Mouse (Mus musculus): ENCODE results near the gene Zfand4. TPM values are rescaled to one million over a fixed set of nuclear protein-coding genes. Genes with fewer than 3 reads are reported as not detected.
"Not testable (repeated sequence)": the region's sequence is repeated elsewhere in the genome, so short reads cannot be mapped to it uniquely, and the experiment has no call there.

Zfand4 gene
- total RNA-seq, 2 experiments from 2014 or later: 8.2 to 9.1 TPM

- no peak for DNase-seq (ENCODE audit: low spot score in 2 of 2)
- intact Hi-C loops (cut with DNase I): no loop called here
Observed at GRCm38 (mm10) chr6:116286321-116286720, 22.3 kb downstream of the Zfand4 start.

DNA sequence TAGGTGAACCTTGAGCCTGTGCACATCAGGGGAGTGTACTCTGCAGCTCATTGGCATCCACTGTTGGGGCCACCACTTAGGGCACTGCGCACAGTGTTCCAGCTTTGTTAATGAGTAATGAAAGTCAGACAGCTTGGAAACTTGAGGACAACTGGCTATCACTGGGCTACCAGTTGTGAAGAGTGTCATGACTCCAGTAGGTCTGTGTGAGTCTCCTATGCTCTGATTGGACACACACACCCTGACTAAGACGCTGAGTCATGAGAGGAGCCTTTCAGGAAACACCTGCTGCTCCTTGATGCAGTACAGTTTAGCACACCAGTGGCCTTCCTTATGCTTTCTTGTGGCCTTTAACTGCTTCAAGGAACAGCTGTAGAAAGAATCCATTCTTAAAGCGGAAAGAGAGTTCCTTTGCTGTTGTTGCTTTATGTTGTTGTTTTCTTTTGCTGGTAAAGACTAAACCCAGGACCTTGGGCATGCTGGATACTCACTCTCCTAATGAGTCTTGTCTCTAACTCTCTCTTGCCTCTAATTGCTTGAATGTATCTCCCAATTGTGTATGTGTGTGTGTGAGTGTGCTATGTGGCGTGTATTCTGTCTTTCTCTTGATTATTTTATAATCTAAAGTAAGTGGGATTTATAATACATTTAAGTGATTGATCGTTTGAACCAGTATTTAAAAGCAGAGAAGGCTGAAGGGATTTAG, 23.0 kb downstream of the Zfand4 start:
- DNase-seq (ENCODE audit: low spot score in 2 of 2): no peak
- intact Hi-C loops (cut with DNase I): no loop called here

- intact Hi-C loops (cut with DNase I): no loop called here
- DNase-seq (ENCODE audit: low spot score in 2 of 2): no peak
Observed at GRCm38 (mm10) chr6:116311411-116311810, 47.4 kb downstream of the Zfand4 start.

GRCm38 (mm10) chr6:116319259-116319658, 55.2 kb downstream of the Zfand4 start:
- DNase-seq (ENCODE audit: low spot score in 2 of 2): no peak
- intact Hi-C loops (cut with DNase I): no loop called here

- intact Hi-C loops (cut with DNase I): no loop called here
- DNase-seq (ENCODE audit: low spot score in 2 of 2): no peak
Observed at GRCm38 (mm10) chr6:116326641-116327040, 62.6 kb downstream of the Zfand4 start.

DNA sequence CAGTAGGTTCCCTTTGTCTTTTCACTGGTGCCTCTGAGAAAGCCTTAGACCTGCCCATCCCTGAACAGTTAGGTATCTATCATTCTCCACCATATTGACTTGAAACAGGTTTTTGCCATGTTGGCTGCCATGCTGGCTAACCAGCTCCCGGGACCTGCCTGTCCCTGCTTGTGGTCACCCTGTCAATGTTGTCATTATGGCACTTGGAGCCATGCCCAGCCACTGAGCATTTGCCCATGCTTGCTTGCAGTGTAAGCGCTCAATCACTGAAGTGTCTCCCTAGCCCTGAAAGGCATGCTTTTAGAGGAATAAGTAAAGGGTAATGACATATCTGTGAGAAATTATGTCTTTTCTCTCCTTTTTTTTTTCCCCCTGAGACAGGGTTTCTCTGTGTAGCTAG, 67.4 kb downstream of the Zfand4 start:
- intact Hi-C loops (cut with DNase I): no loop called here

GRCm38 (mm10) chr6:116337466-116337834, 73.4 kb downstream of the Zfand4 start:
- intact Hi-C loops (cut with DNase I): loop anchor here (5.0 kb wide), 1 partner anchor 85 kb away; no protein-coding TSS in a partner anchor
- no peak for DNase-seq (ENCODE audit: low spot score in 2 of 2)

More for the DNA sequence above, 67.4 kb downstream of the Zfand4 start:
- no peak for DNase-seq (ENCODE audit: low spot score in 2 of 2)

- intact Hi-C loops (cut with DNase I): loop anchor here (5.0 kb wide), 1 partner anchor 84 kb away; no protein-coding TSS in a partner anchor
- peak; percentile 88 to 89 for DNase-seq (ENCODE audit: low spot score in 2 of 2)
Observed at GRCm38 (mm10) chr6:116337835-116338501, 73.9 kb downstream of the Zfand4 start, which contains the start of gene March8. Gene March8 (plus strand): TSS chr6:116338024.

DNA sequence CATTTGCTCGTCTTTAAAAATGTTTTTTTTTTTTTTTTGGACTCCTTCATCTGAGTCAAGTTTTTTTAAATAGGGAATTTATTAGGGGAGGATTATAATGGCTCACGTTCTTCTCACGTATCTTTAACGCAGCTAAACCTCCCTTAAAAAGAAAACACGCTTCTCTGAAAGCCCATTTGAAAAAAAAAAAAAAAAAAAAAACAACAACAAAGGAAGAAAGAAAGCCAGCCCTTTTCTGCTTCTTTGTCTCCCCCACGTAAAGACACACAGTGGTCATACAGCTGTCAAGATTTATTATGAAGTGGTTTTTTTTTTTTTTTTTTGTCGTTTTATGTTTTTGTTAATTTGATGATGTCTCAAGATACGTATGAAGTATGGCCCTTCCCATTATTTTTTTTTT, 74.5 kb downstream of the Zfand4 start:
- DNase-seq (ENCODE audit: low spot score in 2 of 2): no peak
- intact Hi-C loops (cut with DNase I): loop anchor here (5.0 kb wide), 1 partner anchor 84 kb away; no protein-coding TSS in a partner anchor

- intact Hi-C loops (cut with DNase I): loop anchor here (5.0 kb wide), 1 partner anchor 83 kb away; no protein-coding TSS in a partner anchor
- DNase-seq (ENCODE audit: low spot score in 2 of 2): no peak
Observed at GRCm38 (mm10) chr6:116339088-116339487, 75.1 kb downstream of the Zfand4 start.

GRCm38 (mm10) chr6:116340521-116340920, 76.5 kb downstream of the Zfand4 start:
- intact Hi-C loops (cut with DNase I): no loop called here

GRCm38 (mm10) chr6:116347953-116348352, 83.9 kb downstream of the Zfand4 start:
- intact Hi-C loops (cut with DNase I): no loop called here
- no peak for DNase-seq (ENCODE audit: low spot score in 2 of 2)

More at GRCm38 (mm10) chr6:116340521-116340920, 76.5 kb downstream of the Zfand4 start:
- no peak for DNase-seq (ENCODE audit: low spot score in 2 of 2)

- intact Hi-C loops (cut with DNase I): no loop called here
- no peak for DNase-seq (ENCODE audit: low spot score in 2 of 2)
Observed at GRCm38 (mm10) chr6:116349997-116350396, 86.0 kb downstream of the Zfand4 start.

- intact Hi-C loops (cut with DNase I): no loop called here
- DNase-seq (ENCODE audit: low spot score in 2 of 2): no peak
Observed at GRCm38 (mm10) chr6:116350643-116351042, 86.6 kb downstream of the Zfand4 start.

DNA sequence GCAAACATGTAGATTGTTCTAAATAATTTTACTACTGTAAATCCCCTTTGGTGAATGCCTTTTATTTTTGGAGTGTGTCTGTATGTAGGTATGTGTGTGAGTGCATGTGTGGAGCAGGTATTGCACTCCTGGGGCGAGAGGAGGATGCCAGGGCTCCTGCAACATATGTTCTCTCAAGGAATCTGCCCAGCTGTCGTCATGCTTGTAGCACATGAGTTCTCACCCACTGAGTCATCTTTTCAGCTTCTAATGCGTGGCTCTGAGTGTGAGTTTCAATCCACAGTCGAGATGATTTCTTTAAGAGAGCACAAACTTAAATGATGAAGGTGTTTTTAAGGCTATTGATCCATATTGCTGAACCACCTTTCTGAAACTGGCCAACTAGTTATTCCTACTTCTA, 87.5 kb downstream of the Zfand4 start:
- intact Hi-C loops (cut with DNase I): no loop called here
- peak in 1 of 2 experiments; percentile 27 for DNase-seq (ENCODE audit: low spot score in 2 of 2)

- DNase-seq (ENCODE audit: low spot score in 2 of 2): no peak
- intact Hi-C loops (cut with DNase I): no loop called here
Observed at GRCm38 (mm10) chr6:116353428-116353827, 89.4 kb downstream of the Zfand4 start.

DNA sequence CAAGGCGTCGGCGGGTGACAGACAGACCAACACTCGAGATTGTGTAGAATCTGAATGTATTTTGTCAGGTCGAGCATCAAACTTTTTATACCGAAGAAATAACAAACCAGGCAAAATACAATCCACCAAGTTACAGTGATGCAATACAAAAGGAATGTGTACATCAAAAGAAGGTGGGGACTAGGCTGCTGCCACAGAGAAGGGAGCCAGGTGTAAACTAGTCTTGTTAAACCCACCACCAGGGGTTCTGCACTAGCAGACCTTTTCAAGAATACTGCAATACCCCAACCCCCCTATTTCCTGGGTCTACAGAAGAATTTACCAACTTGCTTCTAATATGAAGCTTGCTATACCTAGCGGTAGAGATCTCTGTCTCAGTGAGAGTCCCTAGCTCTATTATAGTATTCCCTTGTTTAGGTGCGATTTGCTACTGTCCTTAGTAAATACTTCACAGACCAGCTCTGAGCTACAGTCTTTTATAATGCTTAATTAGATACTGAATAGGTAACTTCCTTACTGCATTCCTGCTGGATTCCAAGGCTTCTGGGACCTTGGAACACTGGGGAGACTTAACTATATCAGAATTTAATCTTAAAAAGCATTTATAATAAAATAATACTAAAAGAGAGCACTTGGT, 92.4 kb downstream of the Zfand4 start:
- intact Hi-C loops (cut with DNase I); DNase-seq (ENCODE audit: low spot score in 2 of 2): not testable (repeated sequence)

DNA sequence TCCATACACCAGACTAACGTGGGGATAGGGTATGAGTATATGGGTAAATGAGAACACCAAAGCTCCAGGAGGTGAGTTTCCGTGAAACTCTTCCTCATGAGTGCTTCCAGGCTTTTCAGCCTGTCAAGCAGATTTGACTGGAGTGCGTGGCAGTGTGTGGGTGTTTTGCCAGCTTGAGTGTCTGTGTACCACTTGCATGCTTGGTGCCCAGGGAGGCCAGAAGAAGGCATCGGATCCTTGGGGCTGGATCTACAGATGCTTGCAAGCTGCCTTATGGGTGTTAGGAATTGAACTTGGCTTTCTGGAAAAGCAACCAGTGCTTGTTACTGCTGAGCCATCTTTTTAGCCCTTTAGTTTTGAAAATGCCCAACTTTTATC, 92.9 kb downstream of the Zfand4 start:
- DNase-seq (ENCODE audit: low spot score in 2 of 2): peak in 1 of 2 experiments; percentile 28
- intact Hi-C loops (cut with DNase I): no loop called here

GRCm38 (mm10) chr6:116358056-116358455, 94.0 kb downstream of the Zfand4 start:
- intact Hi-C loops (cut with DNase I): no loop called here
- DNase-seq (ENCODE audit: low spot score in 2 of 2): no peak

DNA sequence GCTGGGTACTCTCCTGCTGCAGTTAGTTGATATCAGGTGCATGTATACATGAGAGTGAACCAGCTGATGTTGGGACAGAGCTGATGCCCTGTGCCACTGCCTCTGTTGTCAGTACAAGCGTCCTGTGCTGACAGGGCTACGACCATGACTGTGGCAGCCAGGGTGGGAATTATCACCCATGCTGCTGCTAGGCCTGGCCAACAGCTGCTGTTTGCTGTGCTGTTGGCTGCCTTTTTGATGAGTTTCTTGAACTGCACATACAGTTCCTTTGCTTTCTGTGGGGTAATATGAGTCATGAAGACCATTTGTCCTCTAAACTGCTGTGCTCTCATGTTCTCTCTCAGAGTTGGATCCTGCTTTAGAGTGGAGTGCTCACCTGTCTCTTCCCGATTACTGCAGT, 95.2 kb downstream of the Zfand4 start:
- intact Hi-C loops (cut with DNase I): no loop called here
- no peak for DNase-seq (ENCODE audit: low spot score in 2 of 2)

Data from left cerebral cortex, postnatal 25 days (tissue).